Mouse (Mus musculus) neural tube, embryonic 12.5 days (tissue): ENCODE data around the gene Psg23. TPM values are rescaled to one million over a fixed set of nuclear protein-coding genes. Genes with fewer than 3 reads are reported as not detected.
"Not testable (repeated sequence)": the region's sequence is repeated elsewhere in the genome, so short reads cannot be mapped to it uniquely, and the experiment has no call there.

Experiments used
- ATAC-seq: fragments of 200-750 bp; cut with Nextera tagmentation; 2 replicates; pipeline ENCODE4 v1.8.0; 2017; ENCODE audit warnings: low read depth, mild to moderate bottlenecking, moderate TSS enrichment, moderate library complexity; ENCODE audit not compliant: low FRiP score
- H3K27ac ChIP-seq: fragments of 300-500 bp; sonication (generic); 2 replicates; pipeline ENCODE4 v1.5.1; 2016
- H3K27me3 ChIP-seq: fragments of 300-500 bp; sonication (generic); replicated peaks from 2 replicates; pipeline ENCODE4 v1.6.1; 2016; ENCODE audit warnings: mild to moderate bottlenecking
- H3K36me3 ChIP-seq: fragments of 300-500 bp; sonication (generic); 2 replicates; pipeline ENCODE4 v1.6.1; 2016; ENCODE audit warnings: mild to moderate bottlenecking
- H3K4me1 ChIP-seq: fragments of 300-500 bp; sonication (generic); 2 replicates; pipeline ENCODE4 v1.6.1; 2016
- H3K4me2 ChIP-seq: fragments of 300-500 bp; sonication (generic); replicated peaks from 2 replicates; pipeline ENCODE4 v1.6.1; 2016; ENCODE audit warnings: mild to moderate bottlenecking
- H3K4me3 ChIP-seq: fragments of 300-500 bp; sonication (generic); 2 replicates; pipeline ENCODE4 v1.5.1; 2016
- H3K9ac ChIP-seq: fragments of 300-500 bp; sonication (generic); 2 replicates; pipeline ENCODE4 v1.6.1; 2016; ENCODE audit warnings: mild to moderate bottlenecking
- H3K9me3 ChIP-seq: fragments of 300-500 bp; sonication (generic); 2 replicates; pipeline ENCODE4 v1.6.1; 2016; ENCODE audit warnings: mild to moderate bottlenecking
- WGBS: fragments of 180-500 bp; shearing (Covaris S2); methylation state at CpG from one replicate; pipeline ENCODE4 v1.1.7; 2016; 5-methylcytosine and 5-hydroxymethylcytosine counted together
- polyA plus RNA-seq: library from polyadenylated mRNA; unstranded; fragments of >200 nt; fragmentation: Nextera tagmentation; extraction: Ambion mirVana; gene quantifications from 2 replicates; pipeline ENCODE4 v1.2.1, GENCODE M21; 2016

Gene Psg23
- not detected in 2 replicates for polyA plus RNA-seq

- ATAC-seq, H3K4me2 ChIP-seq, H3K27me3 ChIP-seq, H3K9ac ChIP-seq, H3K36me3 ChIP-seq, H3K4me1 ChIP-seq, H3K4me3 ChIP-seq, H3K27ac ChIP-seq, H3K9me3 ChIP-seq: not testable (repeated sequence)
- 83% methylated on average over 2 of the region's 2 CpGs for WGBS
These were observed at the start of gene Psg23 for GRCm38 (mm10) chr7:18616401-18616800. TSS of gene Psg23 (minus strand) at chr7:18616501.

- H3K9me3 ChIP-seq: peaks cover 12% of the 10 kb centered on the region; the same call in 1 of the 2 replicates
- not testable (repeated sequence) for H3K27ac ChIP-seq, H3K9ac ChIP-seq, H3K27me3 ChIP-seq, H3K4me3 ChIP-seq, ATAC-seq, H3K4me2 ChIP-seq, H3K36me3 ChIP-seq, H3K4me1 ChIP-seq
- WGBS: 72% methylated on average over 2 of the region's 2 CpGs
These were observed 40.3 kb upstream of the Psg23 start, which contains the start of gene Psg21 for GRCm38 (mm10) chr7:18656625-18657024. TSS of gene Psg21 (minus strand) at chr7:18656725.

GRCm38 (mm10) chr7:18626921-18627320 lies 10.6 kb upstream of the Psg23 start:
- ATAC-seq, H3K4me1 ChIP-seq, H3K9ac ChIP-seq, H3K4me3 ChIP-seq, H3K36me3 ChIP-seq, H3K9me3 ChIP-seq, H3K27me3 ChIP-seq, H3K27ac ChIP-seq, H3K4me2 ChIP-seq: not testable (repeated sequence)
- WGBS: 84% methylated on average over 8 of the region's 8 CpGs

GRCm38 (mm10) chr7:18567205-18567604 lies 49.1 kb downstream of the Psg23 start, which contains the start of gene Psg27:
TSS of gene Psg27 (minus strand) at chr7:18567305.
- H3K4me1 ChIP-seq: no peaks in the 10 kb centered on the region
- no peak within 1 kb of the TSS for H3K4me3 ChIP-seq
- 83% methylated on average over 3 of the region's 3 CpGs for WGBS
- no peak within 1 kb of the TSS for H3K27ac ChIP-seq
- H3K36me3 ChIP-seq: no peaks in the 10 kb centered on the region
- H3K27me3 ChIP-seq: no peaks in the 10 kb centered on the region
- no peak within 1 kb of the TSS for H3K4me2 ChIP-seq
- no peak within 1 kb of the TSS for H3K9ac ChIP-seq
- H3K9me3 ChIP-seq: no peaks in the 10 kb centered on the region
- ATAC-seq: no peak

- H3K27me3 ChIP-seq: no peaks in the 10 kb centered on the region
- no peak overlapping the region for H3K4me3 ChIP-seq
- no peak for ATAC-seq
- H3K36me3 ChIP-seq: no peaks in the 10 kb centered on the region
- H3K27ac ChIP-seq: no peak overlapping the region
- H3K9ac ChIP-seq: no peak overlapping the region
- no peak overlapping the region for H3K4me2 ChIP-seq
- no peaks in the 10 kb centered on the region for H3K9me3 ChIP-seq
- no peaks in the 10 kb centered on the region for H3K4me1 ChIP-seq
These were observed 56.5 kb downstream of the Psg23 start for GRCm38 (mm10) chr7:18559850-18560249.

Other genes with a start within 250 kb of the Psg23 start
- not detected in 2 replicates for gene Psg28, start 184.5 kb downstream of the Psg23 start, polyA plus RNA-seq
- not detected in 2 replicates for gene Psg26, start 132.3 kb downstream of the Psg23 start, polyA plus RNA-seq
- 0.06 TPM in 1 of 2 replicates, not detected in the other for gene Psg25, start 84.2 kb downstream of the Psg23 start, polyA plus RNA-seq
- gene Psg27, start 49.2 kb downstream of the Psg23 start, polyA plus RNA-seq: not detected in 2 replicates
- gene Psg21, start 40.2 kb upstream of the Psg23 start, polyA plus RNA-seq: not detected in 2 replicates
- gene Psg20, start 69.7 kb upstream of the Psg23 start, polyA plus RNA-seq: not detected in 2 replicates
- not detected in 2 replicates for gene Psg22, start 101.6 kb upstream of the Psg23 start, polyA plus RNA-seq
- not detected in 2 replicates for gene Psg19, start 182.0 kb upstream of the Psg23 start, polyA plus RNA-seq
- not detected in 2 replicates for gene Psg17, start 205.1 kb upstream of the Psg23 start, polyA plus RNA-seq
- gene Mill2, start 223.5 kb upstream of the Psg23 start, polyA plus RNA-seq: 0.10 and 0.34 TPM in 2 replicates